Mouse (Mus musculus): Measurements from ENCODE around the gene Crtam.

- no peak for TF ChIP-seq HCFC1 (IDR thresholded peaks at IDR 0.05; ENCODE audit: borderline replicate concordance, insufficient read depth, low read length)
- no peak for TF ChIP-seq ZNF384 (IDR thresholded peaks at IDR 0.05; ENCODE audit: low read depth, low read length)
- no peak for TF ChIP-seq ZC3H11A (IDR thresholded peaks at IDR 0.05; ENCODE audit: borderline replicate concordance, low read depth, low read length)
- TF ChIP-seq CHD2 (IDR thresholded peaks at IDR 0.05; ENCODE audit: low read depth, low read length) = no peak
These were observed 37.0 kb upstream of the Crtam start for GRCm38 (mm10) chr9:41041404-41041803.

Data from ES-E14 (cell line).